Comparison of ENCODE assay signal across 8 mouse cellular contexts in genomic region chr17:48409380-48410298, GRCm38 (mm10). TPM values are rescaled to one million over a fixed set of nuclear protein-coding genes. Genes with fewer than 3 reads are reported as not detected.
A peak's percentile ranks its signal among the peaks of the same experiment; 100 is the strongest.
DNase-seq lines count a peak whose midpoint lies in the region; ATAC-seq and TF ChIP-seq lines count a peak whose summit lies in the region.

Gene Nfya, minus strand, starts transcription at chr17:48409906.
Gene Oard1, plus strand, starts transcription at chr17:48410014.

- DNase-seq in c-Kit-positive CD71-positive TER-119-positive erythroid progenitor cells, embryonic 14.5 days (ENCODE audit: low spot score) = peak; percentile 99
- peak; percentile 99 for DNase-seq in heart, postnatal 0 days (ENCODE audit: low spot score)
- DNase-seq in kidney, postnatal 4 days = peak; percentile 100

- peak within 1 kb of the TSS; percentile 83 for H3K4me2 ChIP-seq in forebrain, embryonic 12.5 days
- peak within 1 kb of the TSS; percentile 78 for H3K4me2 ChIP-seq in heart, postnatal 0 days (ENCODE audit: low read depth, low read length)
- peak within 1 kb of the TSS; percentile 77 for H3K4me2 ChIP-seq in liver, embryonic 16.5 days (ENCODE audit: low read depth, low read length)
- H3K4me2 ChIP-seq in neural tube, embryonic 13.5 days = peak within 1 kb of the TSS; percentile 73

- peak; percentile 67 for TF ChIP-seq EP300 in heart, postnatal 0 days (IDR thresholded peaks at IDR 0.05; ENCODE audit: low read depth)

- H3K4me1 ChIP-seq in E14TG2a.4 (replicated peaks; ENCODE audit: low read depth, low read length) = peaks cover 50% of the 10 kb centered on the region
- peaks cover 27% of the 10 kb centered on the region for H3K4me1 ChIP-seq in forebrain, embryonic 12.5 days
- peaks cover 31% of the 10 kb centered on the region for H3K4me1 ChIP-seq in heart, postnatal 0 days (ENCODE audit: control insufficient read depth, insufficient read depth)
- H3K4me1 ChIP-seq in liver, embryonic 16.5 days (ENCODE audit: control insufficient read depth, low read depth, low read length) = peaks cover 42% of the 10 kb centered on the region
- peaks cover 35% of the 10 kb centered on the region for H3K4me1 ChIP-seq in neural tube, embryonic 13.5 days (replicated peaks)
- H3K4me1 ChIP-seq in testis, adult 2 months (ENCODE audit: control insufficient read depth, insufficient read depth, low read length) = no peaks in the 10 kb centered on the region; the same call in 1 of the 2 replicates

- peaks cover 57% of the 10 kb centered on the region for H3K36me3 ChIP-seq in E14TG2a.4 (ENCODE audit: insufficient read depth, low read length)
- peaks cover 11% of the 10 kb centered on the region for H3K36me3 ChIP-seq in forebrain, embryonic 12.5 days (replicated peaks)
- peaks cover 14% of the 10 kb centered on the region; the same call in 1 of the 2 replicates for H3K36me3 ChIP-seq in heart, postnatal 0 days (replicated peaks; ENCODE audit: control insufficient read depth, insufficient read depth, low read length)
- peaks cover 22% of the 10 kb centered on the region for H3K36me3 ChIP-seq in liver, embryonic 16.5 days (ENCODE audit: control insufficient read depth, insufficient read depth)
- H3K36me3 ChIP-seq in neural tube, embryonic 13.5 days = peaks cover 9% of the 10 kb centered on the region
- H3K36me3 ChIP-seq in testis, adult 2 months (ENCODE audit: control insufficient read depth, insufficient read depth, low read length) = peaks cover 1% of the 10 kb centered on the region; the same call in 1 of the 2 replicates

- H3K27ac ChIP-seq in forebrain, embryonic 12.5 days = peak within 1 kb of the TSS; percentile 100
- peak within 1 kb of the TSS; percentile 99 for H3K27ac ChIP-seq in heart, postnatal 0 days (ENCODE audit: low read depth)
- H3K27ac ChIP-seq in liver, embryonic 16.5 days (ENCODE audit: low read length) = peak within 1 kb of the TSS; percentile 100
- H3K27ac ChIP-seq in neural tube, embryonic 13.5 days (replicated peaks) = peak within 1 kb of the TSS; percentile 100
- H3K27ac ChIP-seq in testis, adult 2 months (ENCODE audit: control insufficient read depth, insufficient read depth, low read depth, low read length) = peak within 1 kb of the TSS; percentile 99

- peak within 1 kb of the TSS; percentile 99 for H3K4me3 ChIP-seq in E14TG2a.4 (replicated peaks; ENCODE audit: low read length)
- peak within 1 kb of the TSS; percentile 83 for H3K4me3 ChIP-seq in forebrain, embryonic 12.5 days (replicated peaks)
- H3K4me3 ChIP-seq in heart, postnatal 0 days (ENCODE audit: low read depth, low read length) = peak within 1 kb of the TSS; percentile 87
- H3K4me3 ChIP-seq in liver, embryonic 16.5 days (ENCODE audit: low read depth, low read length) = peak within 1 kb of the TSS; percentile 97
- peak within 1 kb of the TSS; percentile 87 for H3K4me3 ChIP-seq in neural tube, embryonic 13.5 days
- H3K4me3 ChIP-seq in testis, adult 2 months (ENCODE audit: control insufficient read depth, low read depth, low read length) = peak within 1 kb of the TSS; percentile 99

- no peak for TF ChIP-seq CTCF in E14TG2a.4 (conservative IDR thresholded peaks at IDR 0.05; ENCODE audit: low read length)
- 0 out of 2 replicates have a peak, but pooled peaks have one; percentile 3 for TF ChIP-seq CTCF in heart, postnatal 0 days (IDR thresholded peaks at IDR 0.05; ENCODE audit: low read depth)
- TF ChIP-seq CTCF in testis, adult 2 months (IDR thresholded peaks at IDR 0.05; ENCODE audit: control insufficient read depth, insufficient read depth, insufficient replicate concordance, low read depth, low read length) = no peak

- peak; percentile 68 for TF ChIP-seq POLR2A in testis, adult 2 months (IDR thresholded peaks at IDR 0.05; ENCODE audit: control insufficient read depth, low read depth, low read length)

- peak within 1 kb of the TSS; percentile 99 for H3K9ac ChIP-seq in forebrain, embryonic 12.5 days
- peak within 1 kb of the TSS; percentile 96 for H3K9ac ChIP-seq in heart, postnatal 0 days (replicated peaks; ENCODE audit: low read depth, low read length)
- H3K9ac ChIP-seq in liver, embryonic 16.5 days (ENCODE audit: low read depth, low read length) = peak within 1 kb of the TSS; percentile 99
- H3K9ac ChIP-seq in neural tube, embryonic 13.5 days = peak within 1 kb of the TSS; percentile 99

- H3K27me3 ChIP-seq in E14TG2a.4 (ENCODE audit: insufficient read depth, low read length) = no peaks in the 10 kb centered on the region
- H3K27me3 ChIP-seq in forebrain, embryonic 12.5 days = no peaks in the 10 kb centered on the region
- no peaks in the 10 kb centered on the region for H3K27me3 ChIP-seq in heart, postnatal 0 days (ENCODE audit: control insufficient read depth, insufficient read depth, low read length)
- no peaks in the 10 kb centered on the region for H3K27me3 ChIP-seq in liver, embryonic 16.5 days (ENCODE audit: control insufficient read depth, insufficient read depth, low read depth, low read length)
- H3K27me3 ChIP-seq in neural tube, embryonic 13.5 days = no peaks in the 10 kb centered on the region
- no peaks in the 10 kb centered on the region; the same call in 1 of the 2 replicates for H3K27me3 ChIP-seq in testis, adult 2 months (ENCODE audit: control insufficient read depth, insufficient read depth, low read length)

- no peaks in the 10 kb centered on the region for H3K9me3 ChIP-seq in E14TG2a.4 (ENCODE audit: low read length)
- H3K9me3 ChIP-seq in forebrain, embryonic 12.5 days = no peaks in the 10 kb centered on the region
- H3K9me3 ChIP-seq in heart, postnatal 0 days (replicated peaks; ENCODE audit: control insufficient read depth, low read length) = no peaks in the 10 kb centered on the region
- no peaks in the 10 kb centered on the region for H3K9me3 ChIP-seq in liver, embryonic 16.5 days (replicated peaks; ENCODE audit: control insufficient read depth, low read length)
- no peaks in the 10 kb centered on the region for H3K9me3 ChIP-seq in neural tube, embryonic 13.5 days

- ATAC-seq in forebrain, embryonic 12.5 days (ENCODE audit: low FRiP score) = peak; percentile 96
- peak; percentile 91 for ATAC-seq in heart, postnatal 0 days (ENCODE audit: insufficient read depth, low read depth)
- peak; percentile 87 for ATAC-seq in liver, embryonic 16.5 days (ENCODE audit: low read depth)
- ATAC-seq in neural tube, embryonic 13.5 days (ENCODE audit: low read depth) = peak; percentile 97

- under 1% methylated on average over 66 of the region's 84 CpGs for WGBS in forebrain, embryonic 12.5 days
- under 1% methylated on average over 84 of the region's 84 CpGs for WGBS in heart, postnatal 0 days
- WGBS in liver, embryonic 16.5 days (ENCODE audit: insufficient replicate concordance) = under 1% methylated on average over 84 of the region's 84 CpGs
- under 1% methylated on average over 84 of the region's 84 CpGs for WGBS in neural tube, embryonic 13.5 days

RNA-seq across cellular contexts. Expression of gene Nfya, which starts in this region (rescaled TPM):
- 20.7 and 23.4 TPM in 2 replicates for polyA plus RNA-seq in forebrain, embryonic 12.5 days (2016; fragmentation: Nextera tagmentation; extraction: Ambion mirVana)
- 19.0 and 27.4 TPM in 2 replicates for total RNA-seq in heart, postnatal 0 days (2014; rRNA removed; ENCODE audit: low replicate concordance)
- 4.7 and 5.5 TPM in 2 replicates for polyA plus RNA-seq in heart, postnatal 0 days (2015; fragmentation: Nextera tagmentation; extraction: Ambion mirVana)
- 6.6 and 7.0 TPM in 2 replicates for polyA plus RNA-seq in liver, embryonic 16.5 days (2015; fragmentation: Nextera tagmentation; extraction: Ambion mirVana)
- 12.1 and 15.9 TPM in 2 replicates for polyA plus RNA-seq in neural tube, embryonic 13.5 days (2015; fragmentation: Nextera tagmentation; extraction: Ambion mirVana)
- 73.1 and 73.8 TPM in 2 replicates for polyA plus RNA-seq in testis, adult 2 months (2012; rRNA removed)

RNA-seq across cellular contexts. Expression of gene Oard1, which starts in this region (rescaled TPM):
- 82.8 and 87.4 TPM in 2 replicates for polyA plus RNA-seq in forebrain, embryonic 12.5 days (2016; fragmentation: Nextera tagmentation; extraction: Ambion mirVana)
- 7.1 and 12.9 TPM in 2 replicates for total RNA-seq in heart, postnatal 0 days (2014; rRNA removed; ENCODE audit: low replicate concordance)
- polyA plus RNA-seq in heart, postnatal 0 days (2015; fragmentation: Nextera tagmentation; extraction: Ambion mirVana) = 30.3 and 31.4 TPM in 2 replicates
- polyA plus RNA-seq in liver, embryonic 16.5 days (2015; fragmentation: Nextera tagmentation; extraction: Ambion mirVana) = 41.5 and 42.2 TPM in 2 replicates
- polyA plus RNA-seq in neural tube, embryonic 13.5 days (2015; fragmentation: Nextera tagmentation; extraction: Ambion mirVana) = 46.2 and 47.2 TPM in 2 replicates
- 16.3 and 19.2 TPM in 2 replicates for polyA plus RNA-seq in testis, adult 2 months (2012; rRNA removed)

Comparison
In these comparisons a context has a peak if more than half of its experiments do, and no peak if none do; other contexts are left out.
1. Peak in every context shown above with its lines: DNase-seq, ATAC-seq, H3K4me3 ChIP-seq and H3K27ac ChIP-seq.